Mouse (Mus musculus): Measurements from ENCODE around the gene Bach1. TPM values are rescaled to one million over a fixed set of nuclear protein-coding genes. Genes with fewer than 3 reads are reported as not detected.

Gene Bach1
- polyA plus RNA-seq, 1 experiment from 2014 or later: 8.9 TPM

GRCm38 (mm10) chr16:87746728-87747127, 48.0 kb downstream of the Bach1 start:
- H3K36me3 ChIP-seq (ENCODE audit: insufficient read depth): no peaks in the 10 kb centered on the region
- DNase-seq (peak; percentile 87), ATAC-seq (ENCODE audit: insufficient read depth) (no peak; the same call in 1 of the 2 replicates)
- H3K4me2 ChIP-seq: no peak overlapping the region
- no peaks in the 10 kb centered on the region for H3K9me3 ChIP-seq (ENCODE audit: low read depth, low read length)
- no peaks in the 10 kb centered on the region for H3K27me3 ChIP-seq (ENCODE audit: insufficient read depth, low read length)
- H3K27ac ChIP-seq (ENCODE audit: low read depth): no peak overlapping the region
- H3K4me3 ChIP-seq (ENCODE audit: low read depth, low read length): no peak overlapping the region
- TF ChIP-seq CTCF (IDR thresholded peaks at IDR 0.05; ENCODE audit: low read depth): peak; percentile 95
- WGBS: 19% methylated on average over 5 of the region's 5 CpGs
- H3K9ac ChIP-seq: no peak overlapping the region
- no peaks in the 10 kb centered on the region for H3K4me1 ChIP-seq (ENCODE audit: insufficient read depth)

GRCm38 (mm10) chr16:87751243-87751642, 52.5 kb downstream of the Bach1 start:
- ATAC-seq (ENCODE audit: insufficient read depth) (no peak), DNase-seq (no peak)
- H3K4me2 ChIP-seq: no peak overlapping the region
- no peaks in the 10 kb centered on the region for H3K9me3 ChIP-seq (ENCODE audit: low read depth, low read length)
- 89% methylated on average over 13 of the region's 13 CpGs for WGBS
- H3K9ac ChIP-seq: no peak overlapping the region
- no peaks in the 10 kb centered on the region for H3K36me3 ChIP-seq (ENCODE audit: insufficient read depth)
- no peak for TF ChIP-seq CTCF (IDR thresholded peaks at IDR 0.05; ENCODE audit: low read depth)
- no peak overlapping the region for H3K4me3 ChIP-seq (ENCODE audit: low read depth, low read length)
- H3K4me1 ChIP-seq (ENCODE audit: insufficient read depth): no peaks in the 10 kb centered on the region
- H3K27ac ChIP-seq (ENCODE audit: low read depth): no peak overlapping the region
- H3K27me3 ChIP-seq (ENCODE audit: insufficient read depth, low read length): no peaks in the 10 kb centered on the region

GRCm38 (mm10) chr16:87752482-87752881, 53.7 kb downstream of the Bach1 start:
- H3K27me3 ChIP-seq (ENCODE audit: insufficient read depth, low read length): no peaks in the 10 kb centered on the region
- no peak overlapping the region for H3K4me2 ChIP-seq
- no peak overlapping the region for H3K27ac ChIP-seq (ENCODE audit: low read depth)
- H3K4me1 ChIP-seq (ENCODE audit: insufficient read depth): no peaks in the 10 kb centered on the region
- 65% methylated on average over 13 of the region's 13 CpGs for WGBS
- no peak for DNase-seq
- no peak for ATAC-seq (ENCODE audit: insufficient read depth)
- H3K4me3 ChIP-seq (ENCODE audit: low read depth, low read length): no peak overlapping the region
- H3K9me3 ChIP-seq (ENCODE audit: low read depth, low read length): no peaks in the 10 kb centered on the region
- no peak overlapping the region for H3K9ac ChIP-seq
- TF ChIP-seq CTCF (IDR thresholded peaks at IDR 0.05; ENCODE audit: low read depth): no peak
- H3K36me3 ChIP-seq (ENCODE audit: insufficient read depth): no peaks in the 10 kb centered on the region

- peak; percentile 62 for TF ChIP-seq CTCF (IDR thresholded peaks at IDR 0.05; ENCODE audit: low read depth)
- no peak overlapping the region for H3K4me3 ChIP-seq (ENCODE audit: low read depth, low read length)
- 58% methylated on average over 9 of the region's 9 CpGs for WGBS
- no peaks in the 10 kb centered on the region for H3K4me1 ChIP-seq (ENCODE audit: insufficient read depth)
- H3K27ac ChIP-seq (ENCODE audit: low read depth): no peak overlapping the region
- ATAC-seq (ENCODE audit: insufficient read depth): peak; percentile 44
- no peak overlapping the region for H3K4me2 ChIP-seq
- H3K9ac ChIP-seq: no peak overlapping the region
- DNase-seq: peak; percentile 70
- no peaks in the 10 kb centered on the region for H3K27me3 ChIP-seq (ENCODE audit: insufficient read depth, low read length)
- H3K36me3 ChIP-seq (ENCODE audit: insufficient read depth): no peaks in the 10 kb centered on the region
- H3K9me3 ChIP-seq (ENCODE audit: low read depth, low read length): no peaks in the 10 kb centered on the region
These were observed 56.1 kb downstream of the Bach1 start for GRCm38 (mm10) chr16:87754858-87755257.

GRCm38 (mm10) chr16:87755915-87756314, 57.2 kb downstream of the Bach1 start:
- no peak overlapping the region for H3K4me2 ChIP-seq
- no peaks in the 10 kb centered on the region for H3K27me3 ChIP-seq (ENCODE audit: insufficient read depth, low read length)
- WGBS: 81% methylated on average over 3 of the region's 3 CpGs
- DNase-seq (no peak), ATAC-seq (ENCODE audit: insufficient read depth) (no peak)
- no peak for TF ChIP-seq CTCF (IDR thresholded peaks at IDR 0.05; ENCODE audit: low read depth)
- no peak overlapping the region for H3K4me3 ChIP-seq (ENCODE audit: low read depth, low read length)
- H3K27ac ChIP-seq (ENCODE audit: low read depth): no peak overlapping the region
- H3K9me3 ChIP-seq (ENCODE audit: low read depth, low read length): no peaks in the 10 kb centered on the region
- no peaks in the 10 kb centered on the region for H3K4me1 ChIP-seq (ENCODE audit: insufficient read depth)
- no peaks in the 10 kb centered on the region for H3K36me3 ChIP-seq (ENCODE audit: insufficient read depth)
- no peak overlapping the region for H3K9ac ChIP-seq

- H3K9me3 ChIP-seq (ENCODE audit: low read depth, low read length): no peaks in the 10 kb centered on the region
- no peak overlapping the region for H3K9ac ChIP-seq
- H3K27me3 ChIP-seq (ENCODE audit: insufficient read depth, low read length): no peaks in the 10 kb centered on the region
- no peak overlapping the region for H3K4me2 ChIP-seq
- no peak for TF ChIP-seq CTCF (IDR thresholded peaks at IDR 0.05; ENCODE audit: low read depth)
- H3K27ac ChIP-seq (ENCODE audit: low read depth): no peak overlapping the region
- WGBS: 92% methylated on average over 11 of the region's 11 CpGs
- no peak for ATAC-seq (ENCODE audit: insufficient read depth)
- H3K4me3 ChIP-seq (ENCODE audit: low read depth, low read length): no peak overlapping the region
- no peak for DNase-seq
- H3K36me3 ChIP-seq (ENCODE audit: insufficient read depth): no peaks in the 10 kb centered on the region
- no peaks in the 10 kb centered on the region for H3K4me1 ChIP-seq (ENCODE audit: insufficient read depth)
These were observed 59.3 kb downstream of the Bach1 start for GRCm38 (mm10) chr16:87758016-87758415.

GRCm38 (mm10) chr16:87764668-87765109, 65.9 kb downstream of the Bach1 start:
- no peaks in the 10 kb centered on the region for H3K9me3 ChIP-seq (ENCODE audit: low read depth, low read length)
- no peak overlapping the region for H3K27ac ChIP-seq (ENCODE audit: low read depth)
- no peak overlapping the region for H3K4me3 ChIP-seq (ENCODE audit: low read depth, low read length)
- H3K4me2 ChIP-seq: no peak overlapping the region
- no peaks in the 10 kb centered on the region for H3K4me1 ChIP-seq (ENCODE audit: insufficient read depth)
- no peak for DNase-seq
- WGBS: 88% methylated on average over 15 of the region's 15 CpGs
- H3K36me3 ChIP-seq (ENCODE audit: insufficient read depth): no peaks in the 10 kb centered on the region
- H3K9ac ChIP-seq: no peak overlapping the region
- no peak for ATAC-seq (ENCODE audit: insufficient read depth)
- no peak for TF ChIP-seq CTCF (IDR thresholded peaks at IDR 0.05; ENCODE audit: low read depth)
- no peaks in the 10 kb centered on the region for H3K27me3 ChIP-seq (ENCODE audit: insufficient read depth, low read length)

GRCm38 (mm10) chr16:87765984-87766383, 67.2 kb downstream of the Bach1 start:
- DNase-seq (peak; percentile 58), ATAC-seq (ENCODE audit: insufficient read depth) (no peak)
- Histone ChIP-seq H3K27me3 (ENCODE audit: insufficient read depth, low read length) (no peaks in the 10 kb centered on the region), H3K9me3 (ENCODE audit: low read depth, low read length) (no peaks in the 10 kb centered on the region), H3K36me3 (ENCODE audit: insufficient read depth) (no peaks in the 10 kb centered on the region), H3K4me2 (no peak overlapping the region), H3K9ac (no peak overlapping the region), H3K27ac (ENCODE audit: low read depth) (no peak overlapping the region), H3K4me1 (ENCODE audit: insufficient read depth) (no peaks in the 10 kb centered on the region), H3K4me3 (ENCODE audit: low read depth, low read length) (no peak overlapping the region)
- 44% methylated on average over 8 of the region's 8 CpGs for WGBS
- TF ChIP-seq CTCF (IDR thresholded peaks at IDR 0.05; ENCODE audit: low read depth): peak; percentile 36

All from lung, embryonic 14.5 days (tissue).